Mouse (Mus musculus): ENCODE measurements around the gene Rtkn. TPM values are rescaled to one million over a fixed set of nuclear protein-coding genes. Genes with fewer than 3 reads are reported as not detected.
A peak's percentile ranks its signal among the peaks of the same experiment; 100 is the strongest.

Rtkn gene
- polyA plus RNA-seq, 1 experiment from 2014 or later: 38.5 TPM

- ATAC-seq (replicated peaks; ENCODE audit: low FRiP score, low read depth) (no peak), DNase-seq (ENCODE audit: low spot score) (no peak)
- Histone ChIP-seq H3K9me3 (replicated peaks; ENCODE audit: low read length) (no peaks in the 10 kb centered on the region), H3K27ac (no peak overlapping the region), H3K27me3 (ENCODE audit: insufficient read depth, low read length) (no peaks in the 10 kb centered on the region), H3K4me2 (ENCODE audit: low read length) (no peak overlapping the region), H3K4me3 (replicated peaks; ENCODE audit: low read depth, low read length) (no peak overlapping the region), H3K9ac (ENCODE audit: low read depth, low read length) (no peak overlapping the region), H3K4me1 (replicated peaks; ENCODE audit: insufficient read depth, low read length) (peaks cover 15% of the 10 kb centered on the region), H3K36me3 (ENCODE audit: insufficient read depth, low read length) (no peaks in the 10 kb centered on the region)
- 96% methylated on average over 5 of the region's 5 CpGs for WGBS
- peak; percentile 50; the same call in 1 of the 2 replicates for TF ChIP-seq CTCF (IDR thresholded peaks at IDR 0.05; ENCODE audit: low read depth)
Observed at GRCm38 (mm10) chr6:83127419-83127818, 7.8 kb upstream of the Rtkn start.

GRCm38 (mm10) chr6:83131469-83132034 lies 3.7 kb upstream of the Rtkn start:
- Histone ChIP-seq H3K4me2 (ENCODE audit: low read length) (no peak overlapping the region), H3K27ac (peak overlapping the region; percentile 78), H3K4me3 (replicated peaks; ENCODE audit: low read depth, low read length) (no peak overlapping the region), H3K27me3 (ENCODE audit: insufficient read depth, low read length) (no peaks in the 10 kb centered on the region), H3K36me3 (ENCODE audit: insufficient read depth, low read length) (no peaks in the 10 kb centered on the region), H3K9ac (ENCODE audit: low read depth, low read length) (peak overlapping the region; percentile 31; the same call in 1 of the 2 replicates), H3K4me1 (replicated peaks; ENCODE audit: insufficient read depth, low read length) (peaks cover 15% of the 10 kb centered on the region), H3K9me3 (replicated peaks; ENCODE audit: low read length) (no peaks in the 10 kb centered on the region)
- 44% methylated on average over 6 of the region's 6 CpGs for WGBS
- peak; percentile 72 for ATAC-seq (replicated peaks; ENCODE audit: low FRiP score, low read depth)
- no peak for TF ChIP-seq CTCF (IDR thresholded peaks at IDR 0.05; ENCODE audit: low read depth)
- no peak for DNase-seq (ENCODE audit: low spot score)

GRCm38 (mm10) chr6:83132176-83132919 lies 2.9 kb upstream of the Rtkn start:
- DNase-seq (ENCODE audit: low spot score): no peak
- Histone ChIP-seq H3K27me3 (ENCODE audit: insufficient read depth, low read length) (no peaks in the 10 kb centered on the region), H3K4me2 (ENCODE audit: low read length) (no peak overlapping the region), H3K9me3 (replicated peaks; ENCODE audit: low read length) (no peaks in the 10 kb centered on the region), H3K27ac (peak overlapping the region; percentile 78), H3K9ac (ENCODE audit: low read depth, low read length) (no peak overlapping the region), H3K36me3 (ENCODE audit: insufficient read depth, low read length) (no peaks in the 10 kb centered on the region), H3K4me3 (replicated peaks; ENCODE audit: low read depth, low read length) (no peak overlapping the region), H3K4me1 (replicated peaks; ENCODE audit: insufficient read depth, low read length) (peaks cover 15% of the 10 kb centered on the region)
- ATAC-seq (replicated peaks; ENCODE audit: low FRiP score, low read depth): no peak
- WGBS: 82% methylated on average over 9 of the region's 9 CpGs
- no peak for TF ChIP-seq CTCF (IDR thresholded peaks at IDR 0.05; ENCODE audit: low read depth)

- no peak for DNase-seq (ENCODE audit: low spot score)
- Histone ChIP-seq H3K27me3 (ENCODE audit: insufficient read depth, low read length) (no peaks in the 10 kb centered on the region), H3K4me1 (replicated peaks; ENCODE audit: insufficient read depth, low read length) (peaks cover 25% of the 10 kb centered on the region), H3K9ac (ENCODE audit: low read depth, low read length) (no peak overlapping the region), H3K4me3 (replicated peaks; ENCODE audit: low read depth, low read length) (no peak overlapping the region), H3K4me2 (ENCODE audit: low read length) (no peak overlapping the region), H3K9me3 (replicated peaks; ENCODE audit: low read length) (no peaks in the 10 kb centered on the region), H3K27ac (no peak overlapping the region), H3K36me3 (ENCODE audit: insufficient read depth, low read length) (0 out of 2 replicates have a peak, but pooled peaks cover 2% of the 10 kb centered on the region)
- WGBS: 54% methylated on average over 3 of the region's 3 CpGs
- ATAC-seq (replicated peaks; ENCODE audit: low FRiP score, low read depth): no peak; the same call in 1 of the 2 replicates
- no peak for TF ChIP-seq CTCF (IDR thresholded peaks at IDR 0.05; ENCODE audit: low read depth)
Observed at GRCm38 (mm10) chr6:83134226-83134625, 1.0 kb upstream of the Rtkn start.

GRCm38 (mm10) chr6:83135571-83136161 lies 403 bp downstream of the Rtkn start:
- Histone ChIP-seq H3K27me3 (ENCODE audit: insufficient read depth, low read length) (no peaks in the 10 kb centered on the region), H3K4me1 (replicated peaks; ENCODE audit: insufficient read depth, low read length) (peaks cover 25% of the 10 kb centered on the region), H3K36me3 (ENCODE audit: insufficient read depth, low read length) (0 out of 2 replicates have a peak, but pooled peaks cover 4% of the 10 kb centered on the region), H3K4me3 (replicated peaks; ENCODE audit: low read depth, low read length) (peak overlapping the region; percentile 53), H3K4me2 (ENCODE audit: low read length) (peak overlapping the region; percentile 87), H3K9ac (ENCODE audit: low read depth, low read length) (peak overlapping the region; percentile 83), H3K9me3 (replicated peaks; ENCODE audit: low read length) (no peaks in the 10 kb centered on the region), H3K27ac (peak overlapping the region; percentile 100)
- 3% methylated on average over 37 of the region's 37 CpGs for WGBS
- no peak for ATAC-seq (replicated peaks; ENCODE audit: low FRiP score, low read depth)
- DNase-seq (ENCODE audit: low spot score): no peak
- TF ChIP-seq CTCF (IDR thresholded peaks at IDR 0.05; ENCODE audit: low read depth): no peak

GRCm38 (mm10) chr6:83136291-83136880 lies 1.1 kb downstream of the Rtkn start:
- DNase-seq (ENCODE audit: low spot score): no peak
- 3% methylated on average over 5 of the region's 5 CpGs for WGBS
- Histone ChIP-seq H3K27me3 (ENCODE audit: insufficient read depth, low read length) (no peaks in the 10 kb centered on the region), H3K4me2 (ENCODE audit: low read length) (peak overlapping the region; percentile 87), H3K4me3 (replicated peaks; ENCODE audit: low read depth, low read length) (peak overlapping the region; percentile 53), H3K9me3 (replicated peaks; ENCODE audit: low read length) (no peaks in the 10 kb centered on the region), H3K4me1 (replicated peaks; ENCODE audit: insufficient read depth, low read length) (peaks cover 26% of the 10 kb centered on the region), H3K9ac (ENCODE audit: low read depth, low read length) (peak overlapping the region; percentile 83), H3K27ac (peak overlapping the region; percentile 100), H3K36me3 (ENCODE audit: insufficient read depth, low read length) (0 out of 2 replicates have a peak, but pooled peaks cover 4% of the 10 kb centered on the region)
- no peak for TF ChIP-seq CTCF (IDR thresholded peaks at IDR 0.05; ENCODE audit: low read depth)
- ATAC-seq (replicated peaks; ENCODE audit: low FRiP score, low read depth): no peak

Data from kidney, postnatal 0 days (tissue).